In genomic region chr11:116624131-116624832, GRCm38 (mm10) we compare ENCODE assay signal across 1 mouse cellular context.
TF ChIP-seq lines count a peak whose summit lies in the region.

No protein-coding gene starts in this region.

TF ChIP-seq in MEL, 35 proteins besides CTCF, POLR2A, EP300 and RAD21 (continued from another document):
- peak; percentile 65; the same call in 1 of the 2 replicates for TF ChIP-seq MXI1 (IDR thresholded peaks at IDR 0.05; ENCODE audit: low read depth, low read length)
- peak; percentile 54 for TF ChIP-seq NELFE (IDR thresholded peaks at IDR 0.05; ENCODE audit: low read depth, low read length)
- TF ChIP-seq ZC3H11A (IDR thresholded peaks at IDR 0.05; ENCODE audit: low read depth, low read length), result 0 out of 2 replicates have a peak, but pooled peaks have one; percentile 1
- TF ChIP-seq MYC (IDR thresholded peaks at IDR 0.05; ENCODE audit: low read depth, low read length), result 0 out of 2 replicates have a peak, but pooled peaks have one; percentile 50
- TF ChIP-seq ZMIZ1 (IDR thresholded peaks at IDR 0.05; ENCODE audit: low read depth, low read length), result no peak
- TF ChIP-seq POLR2AphosphoS5 (IDR thresholded peaks at IDR 0.05; ENCODE audit: borderline replicate concordance, low read depth, low read length), result no peak
- TF ChIP-seq SIN3A (IDR thresholded peaks at IDR 0.05; ENCODE audit: low read length), result peak; percentile 56
- TF ChIP-seq NRF1 (IDR thresholded peaks at IDR 0.05; ENCODE audit: insufficient read depth, low read depth, low read length, poor library complexity, severe bottlenecking), result peak; percentile 68
- 0 out of 2 replicates have a peak, but pooled peaks have one; percentile 6 for TF ChIP-seq BHLHE40 (IDR thresholded peaks at IDR 0.05; ENCODE audit: borderline replicate concordance, low read depth, low read length)
- TF ChIP-seq CHD1 (IDR thresholded peaks at IDR 0.05; ENCODE audit: low read depth, low read length), result peak; percentile 76; the same call in 1 of the 2 replicates
- no peak for TF ChIP-seq GABPA (IDR thresholded peaks at IDR 0.05; ENCODE audit: low read depth, low read length)
- no peak for TF ChIP-seq MAZ (IDR thresholded peaks at IDR 0.05; ENCODE audit: low read depth, low read length)
- no peak for TF ChIP-seq ZNF384 (IDR thresholded peaks at IDR 0.05; ENCODE audit: low read depth, low read length)
